Mouse (Mus musculus) kidney, adult 18-20 months (tissue): Measurements from ENCODE around the gene Atf6.

Experiments used
- DNase-seq: peaks from one replicate; pipeline ENCODE4 v3.0.0; 2021

Atf6 gene

DNA sequence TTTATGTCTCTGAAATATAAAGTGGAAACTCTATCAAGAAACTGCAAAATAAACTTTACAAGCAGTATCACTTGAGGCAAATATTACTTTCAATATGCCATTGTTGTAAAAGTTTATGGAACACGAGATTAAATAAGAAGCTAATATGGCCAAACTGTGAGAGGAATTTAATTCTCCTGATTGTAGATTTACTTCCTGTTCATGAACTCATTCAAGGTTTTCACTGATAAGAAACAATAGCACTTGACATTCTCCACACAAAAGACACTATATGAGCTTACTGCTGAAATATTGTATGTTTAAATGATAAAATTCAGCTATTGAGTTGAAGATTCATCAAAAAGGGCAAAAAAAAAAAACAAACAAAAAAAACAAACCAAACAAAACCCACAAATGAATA lies 102.8 kb downstream of the Atf6 start:
- no peak for DNase-seq

DNA sequence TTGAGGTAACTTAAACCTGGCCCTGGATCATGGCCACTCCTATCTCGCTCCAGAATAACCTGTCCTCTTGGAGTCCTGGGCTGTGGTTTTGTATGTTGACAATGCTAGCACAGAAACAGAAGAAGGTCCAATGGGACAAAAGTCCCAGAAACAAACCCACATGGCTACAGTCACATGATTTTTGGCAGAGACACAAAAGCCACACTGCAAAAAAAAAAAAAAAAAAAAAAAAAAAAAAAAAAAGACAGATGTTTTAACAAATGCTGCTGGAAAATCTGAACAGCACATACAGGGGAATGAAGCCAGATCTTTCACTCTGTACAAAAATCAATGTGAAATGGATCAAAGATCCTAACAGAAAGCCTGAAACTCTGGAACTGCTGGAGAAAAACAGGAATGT lies 105.9 kb downstream of the Atf6 start:
- no peak for DNase-seq

DNA sequence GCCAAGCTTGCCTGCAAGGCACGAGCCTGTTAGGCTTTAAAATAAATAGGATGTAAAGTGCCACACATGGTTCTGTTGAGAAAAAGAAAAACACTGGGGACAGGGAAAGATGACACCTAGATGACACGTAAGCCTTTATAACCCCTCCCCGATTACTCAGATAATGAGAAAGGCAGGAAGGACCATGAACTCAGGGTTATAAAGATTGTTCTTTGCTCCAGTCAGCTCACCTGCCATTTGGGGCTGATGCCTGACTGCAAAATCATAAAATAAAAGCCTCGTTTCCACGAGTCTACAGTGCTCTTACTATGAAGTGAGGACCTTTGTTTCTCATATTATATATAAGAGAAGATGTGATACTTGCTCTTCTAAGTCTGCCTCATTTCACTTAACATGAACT lies 114.0 kb downstream of the Atf6 start:
- DNase-seq, result no peak

DNA sequence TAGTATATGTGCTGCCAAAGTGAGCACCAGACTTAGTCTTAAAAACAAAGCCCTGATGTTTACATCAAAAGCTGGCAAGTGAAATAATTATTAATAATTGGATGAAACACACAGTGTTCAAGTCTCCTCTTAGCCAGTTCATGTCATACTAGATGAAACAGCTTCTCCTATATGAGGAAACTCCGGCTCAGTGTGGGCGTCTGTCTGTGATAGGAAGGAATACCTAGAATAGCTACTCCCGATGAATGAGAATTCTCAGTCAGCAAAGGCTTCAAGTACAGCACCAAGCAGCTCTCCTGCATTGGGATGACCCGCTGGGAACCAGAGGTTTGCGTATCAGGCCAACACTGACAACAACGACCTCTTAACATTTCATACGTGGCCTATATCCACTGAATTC lies 115.8 kb downstream of the Atf6 start:
- DNase-seq, result no peak

DNA sequence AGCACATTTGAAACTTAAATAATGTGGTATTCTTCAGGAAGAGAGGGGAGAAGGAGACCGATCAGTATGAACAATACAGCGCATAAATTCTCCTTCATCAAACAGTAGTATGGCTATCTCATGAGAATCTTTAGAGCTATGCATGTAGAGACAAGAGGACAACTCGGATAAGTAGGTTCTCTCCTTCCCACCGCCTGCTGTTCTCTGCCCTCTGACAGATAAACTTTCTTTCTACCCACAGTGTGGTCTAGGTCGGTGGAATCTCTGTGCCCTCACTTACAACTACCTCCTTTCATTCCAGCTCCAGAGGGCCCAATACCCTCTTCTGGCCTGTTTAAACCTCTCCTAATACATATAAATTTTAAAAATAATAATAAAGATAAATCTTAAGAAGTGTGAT lies 121.0 kb downstream of the Atf6 start:
- no peak for DNase-seq

DNA sequence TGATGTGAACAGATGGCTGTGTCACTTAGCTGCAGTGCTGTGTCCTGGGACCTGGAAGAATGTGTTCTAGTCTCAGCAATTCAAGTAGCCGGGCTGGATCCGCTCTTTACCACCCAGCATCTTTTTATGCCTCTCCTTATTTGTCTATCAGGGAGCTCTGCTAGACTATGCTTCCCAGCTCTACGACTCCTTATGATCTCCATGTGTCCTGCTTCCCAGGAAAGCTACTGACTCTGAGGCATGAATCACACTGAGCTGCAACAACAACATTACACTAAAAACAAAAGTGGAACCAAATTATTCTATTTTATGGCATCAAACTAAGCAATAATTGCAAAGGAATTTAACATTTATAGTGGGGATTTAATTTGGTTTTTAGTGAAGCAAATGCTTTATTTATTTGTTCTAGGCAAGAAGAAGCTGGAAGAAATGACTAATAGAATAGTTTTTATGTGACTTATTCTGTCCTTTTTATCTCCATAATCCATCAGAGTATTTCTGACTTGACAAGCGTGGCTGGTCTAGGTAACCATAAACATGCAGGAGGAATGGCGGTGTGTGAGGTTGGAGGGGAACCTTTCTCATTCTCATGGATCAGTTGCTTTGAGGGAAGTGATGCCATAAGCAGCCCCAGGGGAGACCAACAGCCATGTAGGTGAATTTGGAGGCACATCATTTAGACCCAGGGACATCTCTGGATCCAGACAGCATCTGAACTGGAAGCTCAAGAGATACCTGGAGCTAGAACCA lies 125.9 kb downstream of the Atf6 start:
- no peak for DNase-seq

DNA sequence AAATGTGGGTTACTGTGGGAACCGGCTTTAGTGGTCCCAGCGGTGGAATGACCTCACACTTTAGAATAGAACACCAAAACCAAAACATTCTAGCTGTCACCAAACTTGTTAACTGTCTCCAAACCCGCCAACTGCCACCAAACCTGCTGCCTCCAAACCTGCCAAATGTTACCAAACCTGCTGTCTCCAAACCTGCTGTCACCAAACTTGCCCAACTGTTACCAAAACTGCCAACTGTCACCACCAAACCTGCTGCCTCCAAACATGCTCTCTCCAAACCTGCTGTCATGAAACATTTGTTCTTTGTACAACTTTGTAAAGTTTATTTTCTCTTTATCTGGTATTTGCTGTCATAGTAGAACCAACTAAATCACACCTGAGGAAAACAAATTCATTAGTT lies 132.7 kb downstream of the Atf6 start:
- DNase-seq, result no peak

DNA sequence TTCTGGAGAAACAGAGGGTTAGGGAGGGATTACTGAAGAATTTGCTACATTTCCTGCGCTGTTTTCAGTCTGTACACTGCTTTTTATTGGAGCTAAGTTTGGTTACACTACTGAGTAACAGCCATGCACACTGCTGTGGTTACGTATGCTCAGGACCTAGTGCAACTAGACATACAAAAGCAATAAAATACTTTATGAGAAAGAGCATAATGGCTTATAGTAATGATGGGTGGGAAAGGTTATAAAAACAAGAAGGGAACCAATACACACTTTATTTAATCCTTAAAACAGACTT lies 135.0 kb downstream of the Atf6 start:
- no peak for DNase-seq

DNA sequence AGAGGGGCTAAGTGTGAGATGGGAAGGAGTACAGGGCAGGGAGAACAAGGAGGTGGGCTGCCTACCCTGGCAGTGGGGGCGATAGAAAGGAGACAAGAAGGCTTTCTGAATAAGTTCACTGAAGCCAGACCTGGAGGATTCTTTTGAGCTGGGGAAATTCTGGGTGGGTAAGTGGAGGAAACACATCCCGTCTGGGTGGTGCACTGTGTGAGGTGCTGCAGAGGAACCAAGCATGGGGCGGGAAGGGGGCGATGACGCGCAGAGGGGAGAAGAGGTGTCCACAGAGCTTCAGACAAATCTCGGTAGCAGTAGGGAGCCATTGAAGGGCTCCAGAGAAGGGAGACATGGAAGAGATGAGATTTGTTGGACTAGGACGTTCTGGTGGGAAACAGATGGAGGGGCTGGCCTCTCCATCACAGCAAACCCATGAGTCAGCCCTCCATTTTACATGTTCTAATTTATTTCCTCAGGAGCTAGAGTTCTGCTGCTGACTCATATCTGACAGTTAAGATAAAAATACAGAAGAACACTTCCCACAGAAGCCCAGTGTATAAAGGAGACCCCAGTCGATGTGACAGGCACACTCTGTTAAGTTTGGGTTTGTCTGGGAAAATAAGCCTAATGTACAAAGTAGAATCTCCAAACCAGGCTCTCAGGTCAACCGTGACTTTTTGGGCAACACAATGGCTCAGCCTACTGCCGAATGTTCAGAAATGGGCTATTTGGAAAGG lies 135.5 kb downstream of the Atf6 start:
- no peak for DNase-seq

DNA sequence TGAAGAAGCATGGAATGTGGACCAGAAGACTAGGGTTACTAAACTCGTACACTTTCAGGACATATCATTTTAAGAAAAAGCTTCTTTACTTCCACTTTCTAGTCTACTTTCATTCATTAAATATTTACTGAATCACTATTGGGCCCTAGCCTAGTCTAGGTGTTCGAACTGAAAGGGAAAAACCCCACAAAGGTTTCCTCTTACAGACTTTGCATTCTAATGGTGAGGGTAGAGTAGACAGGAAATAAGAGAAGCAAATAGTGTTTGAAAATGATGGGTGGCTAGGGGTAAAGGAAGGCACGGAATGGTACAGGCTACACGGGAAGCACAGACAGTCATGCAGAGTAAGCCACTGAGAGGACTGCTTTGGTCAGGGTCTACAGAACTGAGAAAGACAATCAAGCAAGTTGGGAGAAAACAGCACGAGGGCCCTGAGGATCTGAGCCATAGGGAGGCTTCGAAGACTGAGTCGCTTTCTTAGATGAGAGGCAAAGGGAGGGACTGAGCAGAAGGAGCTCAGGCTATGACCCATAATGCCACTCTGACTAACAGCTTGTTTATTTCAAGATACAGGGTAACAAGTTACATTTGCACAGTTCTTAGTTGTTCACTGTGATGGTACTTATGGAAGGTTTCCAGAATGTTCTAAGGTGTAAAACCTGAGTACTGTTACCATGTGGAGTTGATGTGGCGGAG lies 138.2 kb downstream of the Atf6 start:
- DNase-seq, result no peak

DNA sequence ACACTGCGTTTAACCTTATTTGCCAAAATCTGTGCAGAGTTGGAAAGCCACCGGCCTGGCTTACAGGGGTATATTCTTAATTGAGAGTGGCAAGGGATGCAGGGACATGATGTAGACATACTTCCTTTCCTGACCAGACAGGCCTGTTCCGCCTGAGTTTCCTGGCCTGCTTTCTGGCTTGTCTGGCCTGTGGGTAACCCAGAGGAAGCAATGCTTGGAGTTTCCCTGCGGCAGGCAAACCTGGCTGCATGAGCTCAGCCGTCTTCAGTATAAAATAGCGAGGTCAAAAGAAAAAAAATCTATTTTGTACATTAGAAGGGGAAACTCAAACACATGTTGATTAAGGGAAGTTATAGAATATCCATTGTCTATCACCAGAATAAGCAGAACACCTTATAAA lies 139.0 kb downstream of the Atf6 start:
- DNase-seq, result no peak

DNA sequence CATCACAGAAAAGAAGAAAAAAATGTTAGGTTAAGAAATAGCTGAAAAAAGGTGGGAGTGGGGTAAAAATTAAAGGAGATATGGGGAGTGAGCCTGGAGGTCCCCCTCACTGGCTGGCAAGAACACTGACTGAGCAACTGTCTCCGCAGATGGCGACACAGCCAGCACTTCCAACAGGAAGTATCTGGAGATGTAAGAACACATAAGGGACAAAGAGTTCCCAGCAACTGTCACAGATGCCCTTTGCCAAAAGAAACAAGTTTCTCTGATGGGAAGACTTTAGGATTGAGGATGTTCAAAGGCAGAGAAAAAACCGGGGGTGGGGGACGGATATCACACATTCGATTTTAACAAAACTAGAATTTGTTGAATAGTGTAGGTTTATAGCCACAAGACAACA lies 146.0 kb downstream of the Atf6 start:
- DNase-seq, result no peak

DNA sequence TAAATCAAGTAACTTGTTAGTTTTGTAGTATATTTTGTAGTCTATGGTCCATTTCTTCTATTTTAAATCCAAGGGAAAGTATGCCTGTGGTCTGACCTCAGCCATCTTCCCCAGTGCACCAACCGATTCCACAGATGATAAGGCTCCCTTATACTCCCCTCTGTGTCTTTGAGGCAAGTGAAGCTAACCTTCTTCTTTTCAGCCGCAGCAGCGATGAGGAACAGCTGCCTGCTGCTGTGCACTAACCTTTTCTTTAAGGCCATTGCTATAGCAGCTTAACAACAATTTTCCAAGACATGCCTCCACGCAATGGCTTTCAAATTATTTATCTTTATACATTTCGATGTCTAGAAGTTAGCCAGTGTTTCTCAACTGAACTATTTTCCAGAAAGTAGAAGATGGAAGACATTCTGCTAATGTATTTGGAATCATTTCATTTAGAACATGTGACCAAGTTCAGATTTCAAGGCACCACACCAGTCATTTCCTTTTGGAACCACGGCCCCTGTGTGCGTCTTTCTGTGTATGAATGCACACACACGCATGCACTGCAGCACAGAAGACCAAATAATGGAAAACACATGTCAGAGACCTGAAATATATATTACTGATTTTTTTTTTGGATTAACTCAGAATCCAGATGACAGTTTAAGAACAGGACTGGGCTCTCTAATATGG lies 149.3 kb downstream of the Atf6 start:
- no peak for DNase-seq

DNA sequence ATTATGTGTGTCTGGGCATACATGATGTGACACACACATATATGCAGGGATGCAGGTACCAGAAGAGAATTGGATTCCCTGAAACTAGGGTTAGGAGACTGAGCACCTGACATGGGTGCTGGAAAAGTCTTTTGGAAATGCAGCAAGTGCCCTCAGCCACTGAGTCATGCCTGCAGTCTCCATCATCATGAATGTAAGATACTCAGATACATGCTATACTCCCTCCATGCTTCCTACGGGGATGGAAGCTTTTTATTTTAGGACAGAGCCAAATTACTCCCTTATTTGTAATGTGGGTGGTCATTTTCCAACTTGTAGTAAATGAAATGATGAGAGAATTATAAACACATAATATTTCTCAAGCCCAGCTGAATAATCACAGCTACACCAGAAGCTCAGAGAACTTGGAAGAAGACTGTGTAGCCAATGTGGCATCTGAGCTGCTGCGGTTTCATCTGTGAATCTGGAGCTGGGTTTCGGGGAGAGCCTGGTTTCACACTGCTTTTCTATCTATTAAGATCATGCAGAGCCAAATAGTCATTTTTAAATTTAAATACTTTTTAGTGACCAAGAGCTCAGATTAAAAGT lies 150.2 kb downstream of the Atf6 start:
- DNase-seq, result no peak

DNA sequence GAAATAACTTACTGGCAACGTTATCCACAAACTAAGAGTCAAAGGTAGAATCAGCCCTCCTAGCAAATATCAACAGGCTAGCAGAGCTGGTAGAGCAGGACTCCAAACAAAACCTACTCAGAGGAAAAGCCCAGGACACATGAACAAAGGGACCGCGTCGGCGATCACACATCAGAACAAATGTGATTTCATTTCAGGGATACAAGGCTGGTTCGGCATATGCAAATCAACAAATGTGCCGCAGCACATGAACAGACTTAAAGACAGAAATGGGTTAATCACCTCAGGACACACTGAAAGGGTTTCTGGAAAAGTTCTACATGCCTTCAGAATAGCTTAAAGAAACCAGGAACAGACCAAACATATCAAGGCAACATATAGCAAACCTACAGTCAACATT lies 155.8 kb downstream of the Atf6 start:
- DNase-seq, result no peak

DNA sequence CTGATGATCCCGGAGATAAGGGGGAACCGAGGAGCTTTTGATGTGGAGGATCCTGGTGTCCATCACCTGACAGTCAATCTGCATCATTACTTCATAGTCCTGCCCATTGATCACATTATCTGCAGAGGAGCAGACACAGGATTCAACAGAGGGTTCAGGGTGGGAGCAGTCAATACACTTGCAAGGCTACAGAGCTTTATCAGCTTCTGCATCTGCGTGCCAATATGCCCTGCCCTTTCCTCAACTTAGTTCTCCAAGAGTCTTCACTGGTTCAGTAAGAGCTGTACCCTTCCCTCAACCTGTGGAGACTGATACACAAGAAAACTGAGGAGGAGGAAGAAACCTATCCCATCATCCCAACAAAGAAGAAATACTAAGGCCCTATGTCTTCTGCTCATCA lies 157.6 kb downstream of the Atf6 start:
- DNase-seq, result no peak

DNA sequence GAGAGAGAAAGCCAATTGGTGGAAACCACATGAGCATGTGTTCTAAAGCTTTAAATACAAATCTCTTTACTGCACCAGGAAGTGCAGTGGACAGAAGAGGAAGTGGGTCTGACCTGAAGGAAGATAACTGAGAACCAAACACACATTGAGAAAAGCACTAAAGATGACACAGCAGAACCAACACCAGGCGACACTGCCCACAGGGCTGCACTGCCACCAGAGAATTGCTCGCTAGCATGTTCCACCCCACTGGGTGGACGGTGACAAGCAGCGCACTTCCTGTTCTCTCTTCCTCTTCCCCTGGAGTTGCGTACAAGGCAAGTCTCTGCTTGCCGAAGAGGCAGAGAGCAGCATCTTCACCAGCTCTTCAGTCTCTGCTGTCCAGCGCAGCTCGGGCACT lies 158.1 kb downstream of the Atf6 start:
- DNase-seq, result no peak

DNA sequence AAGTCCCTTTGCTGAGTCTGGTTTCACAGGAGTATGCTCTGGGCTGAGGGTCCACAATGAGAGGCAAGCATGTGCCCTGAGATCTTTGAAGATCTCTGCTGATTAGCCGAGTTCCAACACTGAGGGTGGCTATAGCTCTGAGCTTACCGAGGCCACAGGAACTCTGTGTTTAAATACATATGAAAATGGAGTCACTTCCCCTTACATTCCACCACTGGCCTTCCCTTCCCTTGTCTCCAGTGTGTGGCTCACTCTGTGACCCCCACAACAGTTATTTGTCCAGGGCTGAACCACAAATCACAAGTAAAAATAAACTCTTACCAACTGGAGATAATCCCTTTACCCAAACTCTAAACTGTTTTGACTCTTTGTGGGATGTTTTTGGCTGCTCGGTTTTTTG lies 158.5 kb downstream of the Atf6 start:
- no peak for DNase-seq

DNA sequence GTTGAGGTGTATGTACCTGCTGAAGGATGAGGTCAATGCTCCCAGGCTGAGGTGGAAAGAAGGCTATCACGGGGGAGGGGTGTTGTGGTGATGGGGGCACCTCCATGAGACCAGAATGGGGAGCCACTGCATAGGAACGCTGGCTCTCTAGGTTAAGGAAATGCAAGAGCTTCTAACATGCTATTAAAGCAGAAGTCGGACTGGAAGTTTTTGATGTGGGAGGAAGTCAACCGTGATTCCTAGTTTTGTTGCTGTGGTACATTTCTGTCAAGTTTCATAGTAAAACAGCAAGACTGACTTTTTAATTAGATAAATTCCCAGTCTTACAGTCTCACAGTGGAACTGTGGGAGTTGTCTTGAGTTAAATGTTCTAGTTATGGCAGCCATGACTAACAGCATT lies 161.5 kb downstream of the Atf6 start:
- no peak for DNase-seq

DNA sequence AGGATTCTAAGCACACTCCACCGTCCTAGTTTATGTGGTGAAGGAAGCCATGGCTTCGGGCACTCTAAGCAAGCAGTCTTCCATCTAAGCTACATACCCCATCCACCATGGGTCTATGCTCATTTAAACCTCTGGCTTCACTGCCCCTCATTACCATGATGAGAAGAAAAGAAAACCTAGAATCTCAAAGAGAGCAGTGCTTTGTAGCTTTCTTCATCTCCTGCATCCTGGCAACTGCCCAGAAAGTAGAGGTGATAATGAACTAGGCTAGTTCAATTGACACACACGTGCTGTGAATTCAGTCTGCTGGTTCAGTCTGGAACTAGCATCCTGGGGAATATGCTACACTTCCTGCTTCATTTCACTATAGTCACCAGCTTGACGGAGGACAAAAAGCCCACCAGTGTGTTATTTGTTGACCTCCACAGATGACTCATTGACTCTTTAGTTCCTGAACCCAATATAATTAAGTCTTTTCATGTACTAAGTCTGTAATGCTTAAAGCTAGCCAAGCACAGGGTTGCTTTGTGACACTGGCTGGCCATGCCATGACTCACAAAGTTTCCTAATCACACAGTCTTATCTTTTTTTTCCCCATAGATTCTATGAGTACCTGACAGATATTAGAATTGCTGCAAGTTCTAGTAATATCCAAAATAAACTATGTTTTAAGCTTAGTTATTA lies 162.5 kb downstream of the Atf6 start:
- no peak for DNase-seq

DNA sequence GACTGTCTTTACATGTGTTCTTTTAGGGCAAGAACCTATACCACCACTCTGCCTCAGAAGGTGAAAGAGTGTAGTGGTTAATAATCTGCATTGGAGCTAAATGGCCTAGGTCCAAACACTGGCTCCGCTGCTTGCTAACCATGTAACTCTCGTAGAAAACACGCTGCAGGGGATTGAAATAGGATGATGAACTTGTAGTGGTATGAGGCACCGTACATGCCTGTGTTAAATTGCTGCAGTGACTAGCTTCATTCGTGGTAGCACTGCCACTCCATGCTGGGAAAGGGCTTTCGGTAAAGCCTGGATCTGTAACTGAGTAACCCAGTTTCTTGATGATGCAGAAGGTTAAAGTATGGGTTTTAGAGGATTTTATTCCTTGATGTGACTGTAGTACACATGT lies 163.5 kb downstream of the Atf6 start:
- no peak for DNase-seq

DNA sequence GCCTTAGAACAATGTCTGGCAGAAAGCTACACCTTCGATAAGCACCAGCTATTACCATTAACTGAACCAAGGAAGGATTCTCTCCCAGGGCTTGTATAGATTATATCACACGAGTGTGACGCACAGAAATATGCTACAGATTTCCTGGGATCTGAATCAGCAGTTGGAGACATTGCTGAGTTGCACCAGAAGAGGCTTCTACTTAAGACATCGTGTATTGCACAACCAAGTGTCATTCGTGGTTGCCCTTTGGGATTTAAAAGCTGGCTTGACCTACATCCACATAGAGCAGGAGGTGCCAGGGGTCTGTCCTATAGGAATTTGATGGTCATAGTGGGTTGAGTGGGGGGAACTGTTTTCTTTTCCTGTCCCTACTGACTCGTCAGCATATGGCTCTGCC lies 164.6 kb downstream of the Atf6 start:
- no peak for DNase-seq

DNA sequence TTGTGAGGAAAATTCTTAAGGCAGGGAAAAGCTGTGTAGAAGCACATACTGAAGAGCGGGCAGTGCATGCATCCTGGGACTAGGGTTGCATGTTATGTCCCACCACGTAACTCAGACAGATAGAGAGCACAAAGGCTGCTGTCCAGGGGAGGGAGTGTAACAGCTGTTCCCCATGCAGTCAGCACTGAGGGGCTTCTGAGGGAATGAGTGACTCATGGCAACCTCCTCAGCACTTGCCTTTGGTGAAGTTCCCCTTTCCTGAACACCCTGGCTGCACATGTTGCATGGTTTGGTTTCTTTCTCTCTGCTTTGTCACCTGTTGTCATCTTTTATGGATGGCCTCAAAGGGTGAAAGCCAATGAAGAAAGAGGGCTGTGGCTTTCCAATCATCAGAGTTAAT lies 165.3 kb downstream of the Atf6 start:
- no peak for DNase-seq
